ENCODE assay signal across 8 mouse cellular contexts in genomic region chr2:38822995-38823394, GRCm38 (mm10).
DNase-seq lines count a peak whose midpoint lies in the region; ATAC-seq lines count a peak whose summit lies in the region.

No protein-coding gene starts in this region.

- H3K4me2 ChIP-seq in limb, embryonic 13.5 days (replicated peaks), result peak overlapping the region; percentile 61
- peak overlapping the region; percentile 58 for H3K4me2 ChIP-seq in midbrain, embryonic 13.5 days (replicated peaks)

- peak; percentile 81 for ATAC-seq in common myeloid progenitor, adult 5-6 weeks (replicated peaks; ENCODE audit: low read depth, poor library complexity, severe bottlenecking)
- peak; percentile 97 for ATAC-seq in limb, embryonic 13.5 days (ENCODE audit: low FRiP score, low read depth)
- peak; percentile 93 for ATAC-seq in midbrain, embryonic 13.5 days

- peaks cover 13% of the 10 kb centered on the region for H3K4me1 ChIP-seq in limb, embryonic 13.5 days
- peaks cover 15% of the 10 kb centered on the region for H3K4me1 ChIP-seq in midbrain, embryonic 13.5 days (replicated peaks)

- peak; percentile 14 to 27 for DNase-seq in spleen, adult 18-20 months
- DNase-seq in spleen, adult 12 weeks (ENCODE audit: low spot score), result no peak
- peak; percentile 72 for DNase-seq in gastrocnemius, postnatal 25 days
- DNase-seq in induced T-regulatory cell, adult 2 months (ENCODE audit: low read depth), result peak; percentile 5
- DNase-seq in spleen, postnatal 14 days (ENCODE audit: low spot score in 2 of 2), result peak; percentile 8 to 13

- WGBS in limb, embryonic 13.5 days, result 4% methylated on average over 6 of the region's 6 CpGs
- WGBS in midbrain, embryonic 13.5 days, result 2% methylated on average over 6 of the region's 6 CpGs

- no peaks in the 10 kb centered on the region for H3K27me3 ChIP-seq in limb, embryonic 13.5 days
- no peaks in the 10 kb centered on the region for H3K27me3 ChIP-seq in midbrain, embryonic 13.5 days

- H3K36me3 ChIP-seq in limb, embryonic 13.5 days, result no peaks in the 10 kb centered on the region
- H3K36me3 ChIP-seq in midbrain, embryonic 13.5 days, result no peaks in the 10 kb centered on the region

- peak overlapping the region; percentile 58 for H3K4me3 ChIP-seq in limb, embryonic 13.5 days
- peak overlapping the region; percentile 54 for H3K4me3 ChIP-seq in midbrain, embryonic 13.5 days (replicated peaks)

- H3K27ac ChIP-seq in limb, embryonic 13.5 days, result peak overlapping the region; percentile 97
- H3K27ac ChIP-seq in midbrain, embryonic 13.5 days, result peak overlapping the region; percentile 93

- H3K9me3 ChIP-seq in limb, embryonic 13.5 days, result no peaks in the 10 kb centered on the region
- H3K9me3 ChIP-seq in midbrain, embryonic 13.5 days, result no peaks in the 10 kb centered on the region

- peak overlapping the region; percentile 86 for H3K9ac ChIP-seq in limb, embryonic 13.5 days
- peak overlapping the region; percentile 67 for H3K9ac ChIP-seq in midbrain, embryonic 13.5 days (replicated peaks)
